Mouse (Mus musculus) CD4-positive, CD25-positive, alpha-beta regulatory T cell, adult 4 months (primary cell): ENCODE measurements around the gene Cpne6. TPM values are rescaled to one million over a fixed set of nuclear protein-coding genes. Genes with fewer than 3 reads are reported as not detected.

Source experiments
- ATAC-seq: one replicate; pipeline ENCODE4 v1.8.0; 2017
- polyA plus RNA-seq, 2 experiments: library from polyadenylated mRNA; unstranded; fragments of 100-300 nt; shearing (Covaris generic); gene quantifications; one replicate each; pipeline ENCODE4 v1.2.1; 2017

The Cpne6 gene
- polyA plus RNA-seq, 2 experiments from 2014 or later, result not detected

DNA sequence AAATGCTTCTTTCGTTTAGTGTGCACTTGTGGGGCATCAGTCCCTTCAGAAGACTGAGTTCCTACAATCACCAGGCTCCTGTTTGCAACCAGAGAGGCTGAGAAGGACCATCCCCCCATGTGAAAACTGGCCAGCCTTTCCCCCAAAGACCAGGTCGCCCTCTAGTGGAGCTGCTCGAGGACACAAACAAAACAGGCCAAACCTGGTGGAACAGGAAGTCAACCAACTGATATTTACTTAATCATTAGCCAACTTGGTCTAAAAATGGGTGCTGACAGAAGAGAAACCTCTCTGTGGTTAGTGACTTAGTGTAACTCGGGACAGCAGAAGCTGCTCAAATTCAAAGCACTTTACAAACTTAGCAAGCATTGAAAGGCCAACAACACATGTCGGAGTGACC, 46.8 kb downstream of the Cpne6 start:
- ATAC-seq, result peak; percentile 10

DNA sequence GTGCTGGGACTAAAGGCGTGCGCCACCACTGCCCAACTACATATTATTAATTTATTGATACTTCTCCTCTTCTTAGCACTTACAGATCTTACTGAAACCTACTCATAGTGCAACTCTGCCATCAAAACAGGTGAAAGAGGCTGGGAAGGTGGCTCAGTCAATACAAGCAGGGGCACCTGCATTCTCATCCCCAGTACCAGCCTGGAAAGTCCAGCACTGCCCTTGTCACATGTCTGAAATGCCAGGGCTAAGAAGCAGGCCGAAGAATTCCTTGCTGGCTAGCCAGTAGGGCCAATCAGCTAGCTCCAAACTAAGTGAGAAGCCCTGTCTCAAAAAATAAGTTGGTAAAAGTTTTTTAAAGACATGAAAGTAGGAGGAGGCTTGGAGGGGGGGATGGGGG, 47.3 kb downstream of the Cpne6 start:
- ATAC-seq, result no peak

DNA sequence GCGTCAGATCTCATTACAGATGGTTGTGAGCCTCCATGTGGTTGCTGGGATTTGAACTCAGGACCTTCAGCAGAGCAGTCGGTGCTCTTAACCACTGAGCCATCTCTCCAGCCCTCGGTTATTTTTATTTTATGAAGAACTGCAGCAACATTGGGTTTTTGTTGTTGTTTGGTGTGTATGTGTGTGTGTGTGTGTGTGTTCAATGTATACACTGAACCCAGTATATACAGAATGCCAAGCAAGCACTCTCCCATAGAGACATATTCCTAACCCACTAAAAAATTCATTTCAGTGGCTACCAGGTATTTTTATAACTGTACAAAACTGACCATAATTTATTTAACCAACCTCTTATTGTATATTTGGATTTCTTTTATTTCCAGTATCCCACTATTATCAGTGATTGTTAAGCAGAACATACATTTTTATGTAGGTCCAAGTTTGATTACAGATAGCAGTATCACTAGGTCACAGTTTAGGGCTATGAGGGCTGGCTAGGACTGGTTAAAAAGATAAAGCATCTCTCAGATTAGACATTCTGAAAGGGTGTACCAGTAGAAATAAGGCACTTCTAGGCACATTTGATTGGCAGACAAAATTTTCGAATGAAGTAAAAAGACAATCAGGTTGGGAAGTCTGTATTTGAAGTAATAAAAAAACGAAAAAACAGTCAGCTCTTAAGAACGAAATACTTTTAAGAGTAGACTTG, 48.6 kb downstream of the Cpne6 start:
- ATAC-seq, result no peak

DNA sequence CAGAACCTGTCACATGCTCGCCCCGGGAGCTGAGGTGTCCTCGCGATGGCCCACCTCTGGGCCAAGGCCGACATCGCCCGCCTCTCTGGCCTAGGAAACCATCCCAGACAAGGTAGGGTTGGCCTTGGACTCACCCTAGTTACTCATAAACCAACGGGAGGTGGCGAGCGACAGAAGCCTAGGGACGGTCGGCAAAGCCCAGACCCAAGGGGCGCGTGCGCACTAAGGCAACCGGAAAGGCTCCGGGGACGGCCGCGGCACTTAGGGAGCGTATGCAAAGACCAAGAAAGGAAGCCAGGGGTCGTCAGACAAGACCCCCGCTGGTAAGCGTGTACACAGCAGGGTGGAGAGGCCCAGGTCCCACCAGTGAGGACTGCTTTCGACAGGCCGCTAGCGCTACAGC, 49.6 kb downstream of the Cpne6 start, which contains the start of gene Dcaf11:
Gene Dcaf11, plus strand, starts transcription at position 208 of the 403 bp plus-strand sequence.
- ATAC-seq, result peak; percentile 37

DNA sequence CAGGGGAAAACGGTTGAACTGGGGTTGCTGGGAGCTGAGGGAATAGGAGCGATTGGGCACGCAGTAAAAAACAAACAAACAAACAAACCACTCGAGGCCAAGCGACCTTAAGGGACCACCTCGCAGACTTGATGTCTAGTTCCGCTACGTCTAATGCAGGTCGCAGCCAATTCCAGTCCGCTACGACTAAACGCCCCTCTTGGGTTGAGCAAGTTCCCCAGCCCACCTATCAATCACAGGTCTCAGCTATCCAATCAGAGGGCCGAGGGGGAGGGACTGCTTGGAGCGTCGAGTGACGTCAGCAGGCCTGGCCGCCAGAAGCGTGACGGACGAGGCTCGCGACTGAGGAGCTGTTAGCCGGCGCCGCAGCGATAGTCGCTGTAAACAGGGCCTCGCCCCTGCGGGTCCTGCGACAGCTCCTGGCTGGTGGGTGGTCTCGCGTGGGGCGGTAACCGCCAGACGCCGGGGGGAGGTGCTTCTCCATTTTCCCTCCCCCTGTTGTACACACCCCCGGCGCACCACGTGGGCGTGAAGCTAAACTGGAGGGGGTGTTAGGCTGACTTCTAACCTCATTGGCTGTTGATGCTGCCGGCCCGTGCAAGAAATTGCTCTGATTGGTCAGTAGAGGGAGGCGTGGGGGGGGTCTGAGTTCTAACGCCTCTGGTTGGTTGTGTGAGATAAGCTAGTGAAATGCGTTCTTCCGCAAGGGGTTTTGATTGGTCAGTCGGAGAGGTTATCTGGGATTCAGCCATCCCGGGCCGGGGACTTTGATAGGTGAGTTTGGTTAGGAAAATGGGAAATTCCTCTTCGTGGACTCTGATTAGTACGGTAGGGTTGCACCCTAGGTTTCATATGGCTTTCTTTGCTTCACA, 50.2 kb downstream of the Cpne6 start, which contains the start of gene A730061H03Rik:
Gene A730061H03Rik, minus strand, starts transcription at position 205 of the 872 bp plus-strand sequence.
- peak; percentile 86 for ATAC-seq

DNA sequence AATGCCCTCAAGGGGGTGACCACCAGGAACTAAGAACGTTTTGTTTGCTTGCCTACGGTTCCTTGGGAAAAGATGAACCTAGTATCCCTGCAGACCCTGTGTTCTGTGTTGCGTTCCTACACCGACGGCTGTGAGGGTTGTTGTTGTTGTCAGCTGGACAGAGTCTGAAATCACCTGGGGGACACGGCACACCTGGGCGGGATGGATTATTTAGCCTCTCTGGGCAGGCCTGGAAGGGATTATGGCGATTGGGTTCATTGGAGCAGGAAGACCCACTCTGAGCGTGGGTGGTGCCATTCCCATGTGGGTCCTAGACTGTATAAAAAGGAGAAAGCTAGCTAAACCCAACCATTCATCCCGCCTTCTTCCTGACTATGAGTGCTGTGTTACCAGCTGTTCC, 51.6 kb downstream of the Cpne6 start:
- ATAC-seq, result no peak

DNA sequence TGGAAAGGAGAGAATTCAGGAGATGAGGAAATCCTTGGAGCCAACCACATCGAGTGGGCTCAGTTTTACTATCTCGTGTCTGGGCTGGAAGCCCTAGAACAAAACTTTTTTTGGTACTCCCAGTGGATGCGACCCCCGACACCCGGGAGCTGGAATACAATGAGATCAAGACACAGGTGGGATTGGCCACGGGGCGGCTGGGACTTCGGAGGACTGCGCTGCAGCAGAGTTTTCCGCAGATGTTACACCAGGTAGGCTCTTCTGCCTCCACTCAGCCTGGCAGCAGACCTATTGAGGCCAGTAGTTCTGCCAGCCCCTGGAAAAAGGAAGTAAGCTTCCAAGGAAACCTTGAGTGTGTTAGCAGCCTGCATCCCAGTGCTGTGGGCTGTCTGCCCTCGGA, 53.0 kb downstream of the Cpne6 start:
- no peak for ATAC-seq

DNA sequence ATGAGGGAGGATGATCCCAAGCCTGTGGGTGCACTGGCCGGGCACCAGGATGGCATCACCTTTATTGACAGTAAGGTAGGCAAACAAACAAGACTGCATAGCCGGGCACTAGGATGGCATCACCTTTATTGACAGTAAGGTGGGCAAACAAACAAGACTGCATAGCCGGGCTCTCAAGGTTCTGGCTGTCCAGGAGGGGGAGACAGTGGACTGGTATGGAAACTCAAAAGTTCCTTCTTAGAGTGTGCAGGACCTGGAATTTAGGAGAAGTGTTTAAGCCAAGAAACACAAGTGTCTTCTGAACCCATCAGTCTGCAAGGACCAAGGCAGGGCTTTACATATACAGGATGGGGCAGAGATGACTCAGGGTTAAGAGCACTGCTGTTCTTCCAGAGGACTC, 55.5 kb downstream of the Cpne6 start:
- no peak for ATAC-seq

Other genes starting within 250 kb of the Cpne6 start
- gene Dhrs4, start 31.7 kb upstream of the Cpne6 start, polyA plus RNA-seq, result 10 to 100 TPM; 41.9 to 49.5 TPM
- not detected for gene Carmil3, start 19.8 kb upstream of the Cpne6 start, polyA plus RNA-seq
- gene Nrl, start 14.5 kb downstream of the Cpne6 start, polyA plus RNA-seq, result under 1 TPM in 1 of 2 experiments, not detected in 1; 0.07 TPM
- 10 to 100 TPM; 37.3 to 57.7 TPM for gene Pck2, start 29.8 kb downstream of the Cpne6 start, polyA plus RNA-seq
- gene Dcaf11, start 49.6 kb downstream of the Cpne6 start, polyA plus RNA-seq, result 100 to 1,000 TPM; 103 to 125 TPM
- 1 to 10 TPM; 3.3 to 7.1 TPM for gene A730061H03Rik, start 50.0 kb downstream of the Cpne6 start, polyA plus RNA-seq
- gene Fitm1, start 65.2 kb downstream of the Cpne6 start, polyA plus RNA-seq, result not detected
- 100 to 1,000 TPM; 664 to 711 TPM for gene Psme1, start 67.7 kb downstream of the Cpne6 start, polyA plus RNA-seq
- gene Emc9, start 74.9 kb downstream of the Cpne6 start, polyA plus RNA-seq, result 10 to 100 TPM; 20.9 to 22.9 TPM
- gene Psme2, start 80.7 kb downstream of the Cpne6 start, polyA plus RNA-seq, result 100 to 1,000 TPM; 853 to 877 TPM
- gene Rnf31, start 81.3 kb downstream of the Cpne6 start, polyA plus RNA-seq, result 10 to 100 TPM; 35.5 to 47.2 TPM
- gene Irf9, start 93.1 kb downstream of the Cpne6 start, polyA plus RNA-seq, result 100 to 1,000 TPM; 168 to 222 TPM
- gene Rec8, start 107.6 kb downstream of the Cpne6 start, polyA plus RNA-seq, result 10 to 100 TPM; 14.5 to 22.1 TPM
- gene Ipo4, start 125.5 kb downstream of the Cpne6 start, polyA plus RNA-seq, result 10 to 100 TPM; 33.4 to 42.0 TPM
- under 1 TPM in 1 of 2 experiments, not detected in 1; 0.98 TPM for gene Gm49378, start 127.5 kb downstream of the Cpne6 start, polyA plus RNA-seq
- gene Tm9sf1, start 133.4 kb downstream of the Cpne6 start, polyA plus RNA-seq, result 10 to 100 TPM; 39.7 to 46.7 TPM
- 1 to 10 TPM in 1 of 2 experiments, under 1 TPM in 1; 0.69 to 1.3 TPM for gene Tssk4, start 139.7 kb downstream of the Cpne6 start, polyA plus RNA-seq
- 100 to 1,000 TPM in 1 of 2 experiments, 10 to 100 TPM in 1; 92.4 to 106 TPM for gene Mdp1, start 150.1 kb downstream of the Cpne6 start, polyA plus RNA-seq
- gene Gmpr2, start 161.5 kb downstream of the Cpne6 start, polyA plus RNA-seq, result 10 to 100 TPM; 29.8 to 34.1 TPM
- 100 to 1,000 TPM; 338 to 343 TPM for gene Nedd8, start 161.7 kb downstream of the Cpne6 start, polyA plus RNA-seq
- 10 to 100 TPM; 26.4 to 29.2 TPM for gene Tinf2, start 171.4 kb downstream of the Cpne6 start, polyA plus RNA-seq
- gene Tgm1, start 203.5 kb downstream of the Cpne6 start, polyA plus RNA-seq, result not detected
- 10 to 100 TPM; 70.5 to 94.7 TPM for gene Rabggta, start 211.8 kb downstream of the Cpne6 start, polyA plus RNA-seq
- 10 to 100 TPM; 40.8 to 46.5 TPM for gene Dhrs1, start 235.2 kb downstream of the Cpne6 start, polyA plus RNA-seq
- gene Nop9, start 235.2 kb downstream of the Cpne6 start, polyA plus RNA-seq, result 1 to 10 TPM; 3.6 to 5.8 TPM
- gene Cideb, start 248.0 kb downstream of the Cpne6 start, polyA plus RNA-seq, result not detected